Mouse (Mus musculus): ENCODE measurements around the gene C1ql4.
"Not testable (repeated sequence)": the region's sequence is repeated elsewhere in the genome, so short reads cannot be mapped to it uniquely, and the experiment has no call there.

C1ql4 gene

GRCm38 (mm10) chr15:99074600-99075333 is 12.8 kb downstream of the C1ql4 start:
- peak; percentile 93 to 95 for DNase-seq (ENCODE audit: low spot score in 2 of 2)

- no peak for DNase-seq (ENCODE audit: low spot score in 2 of 2)
These were observed 13.5 kb downstream of the C1ql4 start, which contains the start of gene Troap for GRCm38 (mm10) chr15:99074019-99074599. Gene Troap (plus strand): TSS chr15:99074575.

GRCm38 (mm10) chr15:99071988-99072387 is 15.6 kb downstream of the C1ql4 start:
- no peak for DNase-seq (ENCODE audit: low spot score in 2 of 2)

GRCm38 (mm10) chr15:99065557-99066165 is 22.0 kb downstream of the C1ql4 start:
- no peak for DNase-seq (ENCODE audit: low spot score in 2 of 2)

GRCm38 (mm10) chr15:99056332-99056731 is 31.3 kb downstream of the C1ql4 start:
- DNase-seq (ENCODE audit: low spot score in 2 of 2) = peak in 1 of 2 experiments; percentile 27

GRCm38 (mm10) chr15:99055511-99055961 is 32.1 kb downstream of the C1ql4 start:
- DNase-seq (ENCODE audit: low spot score in 2 of 2) = no peak

- no peak for DNase-seq (ENCODE audit: low spot score in 2 of 2)
These were observed 32.6 kb downstream of the C1ql4 start, which contains the start of gene Prph for GRCm38 (mm10) chr15:99055040-99055439. Gene Prph (plus strand): TSS chr15:99055174.

GRCm38 (mm10) chr15:99053373-99053772 is 34.2 kb downstream of the C1ql4 start:
- DNase-seq (ENCODE audit: low spot score in 2 of 2) = no peak

- peak in 1 of 2 experiments; percentile 44 for DNase-seq (ENCODE audit: low spot score in 2 of 2)
These were observed 38.0 kb downstream of the C1ql4 start for GRCm38 (mm10) chr15:99049473-99050253.

GRCm38 (mm10) chr15:99045734-99046133 is 41.9 kb downstream of the C1ql4 start:
- DNase-seq (ENCODE audit: low spot score in 2 of 2) = not testable (repeated sequence)

- no peak for DNase-seq (ENCODE audit: low spot score in 2 of 2)
These were observed 42.8 kb downstream of the C1ql4 start for GRCm38 (mm10) chr15:99044854-99045253.

- DNase-seq (ENCODE audit: low spot score in 2 of 2) = no peak
These were observed 45.3 kb downstream of the C1ql4 start for GRCm38 (mm10) chr15:99042334-99042733.

GRCm38 (mm10) chr15:99040920-99041856 is 46.4 kb downstream of the C1ql4 start:
- no peak for DNase-seq (ENCODE audit: low spot score in 2 of 2)

GRCm38 (mm10) chr15:99039996-99040919 is 47.4 kb downstream of the C1ql4 start:
- no peak for DNase-seq (ENCODE audit: low spot score in 2 of 2)

GRCm38 (mm10) chr15:99039306-99039705 is 48.3 kb downstream of the C1ql4 start:
- DNase-seq (ENCODE audit: low spot score in 2 of 2) = no peak

GRCm38 (mm10) chr15:99038797-99039196 is 48.8 kb downstream of the C1ql4 start:
- no peak for DNase-seq (ENCODE audit: low spot score in 2 of 2)

GRCm38 (mm10) chr15:99038025-99038424 is 49.6 kb downstream of the C1ql4 start:
- DNase-seq (ENCODE audit: low spot score in 2 of 2) = no peak

GRCm38 (mm10) chr15:99036249-99036905 is 51.2 kb downstream of the C1ql4 start:
- DNase-seq (ENCODE audit: low spot score in 2 of 2) = no peak

- DNase-seq (ENCODE audit: low spot score in 2 of 2) = no peak
These were observed 52.2 kb downstream of the C1ql4 start for GRCm38 (mm10) chr15:99035431-99035830.

All from spleen, postnatal 36 days (tissue).